Mouse (Mus musculus): ENCODE data around the gene Nhp2.

The Nhp2 gene

GRCm38 (mm10) chr11:51635525-51636322 lies 16.2 kb downstream of the Nhp2 start, which contains the start of gene Rmnd5b:
Gene Rmnd5b (minus strand): TSS chr11:51635896.
- peak; percentile 92 for DNase-seq (ENCODE audit: low read depth, low spot score)

DNA sequence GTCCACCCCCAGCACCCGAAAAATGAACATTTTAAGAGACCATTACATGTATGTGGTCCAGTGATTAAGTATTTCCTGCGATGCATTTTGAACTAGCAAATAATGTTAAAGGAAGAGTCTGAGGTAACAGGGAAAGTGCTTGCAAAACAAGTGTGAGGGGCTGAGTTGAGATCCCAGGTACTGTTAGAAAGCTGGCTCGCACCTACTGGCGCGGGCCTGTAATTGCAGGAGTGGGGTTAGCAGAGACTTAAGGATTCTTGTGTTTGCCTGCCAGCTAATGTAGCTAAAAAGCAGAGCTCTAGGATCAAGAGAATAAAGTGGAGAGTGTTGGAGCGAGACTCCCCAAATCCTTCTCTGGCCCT lies 16.8 kb downstream of the Nhp2 start:
- DNase-seq (ENCODE audit: low read depth, low spot score) = peak; percentile 89

- DNase-seq (ENCODE audit: low read depth, low spot score) = peak; percentile 89
These were observed 18.5 kb downstream of the Nhp2 start for GRCm38 (mm10) chr11:51637971-51638414.

- no peak for DNase-seq (ENCODE audit: low read depth, low spot score)
These were observed 19.0 kb downstream of the Nhp2 start for GRCm38 (mm10) chr11:51638497-51638896.

- DNase-seq (ENCODE audit: low read depth, low spot score) = no peak
These were observed 21.2 kb downstream of the Nhp2 start for GRCm38 (mm10) chr11:51640748-51641147.

DNA sequence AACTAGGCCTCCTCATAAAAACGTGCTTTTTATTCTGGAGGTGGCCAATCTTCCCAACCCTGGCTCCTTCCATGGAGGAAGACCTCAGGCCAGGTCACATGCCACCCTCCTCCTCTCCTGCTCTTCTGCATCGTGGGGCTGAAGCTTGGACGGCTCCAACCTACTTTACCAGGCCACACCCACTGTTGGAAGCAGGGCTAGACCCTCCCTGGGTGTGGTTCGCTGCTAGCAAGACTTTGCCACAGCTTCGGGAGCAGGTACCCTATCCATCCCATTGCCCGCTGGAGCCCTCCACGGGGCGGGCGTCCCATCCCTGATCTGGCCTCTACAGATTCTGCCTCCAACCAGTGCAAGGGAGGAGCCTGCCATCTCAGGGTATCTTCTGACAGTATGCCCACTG lies 23.7 kb downstream of the Nhp2 start:
- DNase-seq (ENCODE audit: low read depth, low spot score) = no peak

DNA sequence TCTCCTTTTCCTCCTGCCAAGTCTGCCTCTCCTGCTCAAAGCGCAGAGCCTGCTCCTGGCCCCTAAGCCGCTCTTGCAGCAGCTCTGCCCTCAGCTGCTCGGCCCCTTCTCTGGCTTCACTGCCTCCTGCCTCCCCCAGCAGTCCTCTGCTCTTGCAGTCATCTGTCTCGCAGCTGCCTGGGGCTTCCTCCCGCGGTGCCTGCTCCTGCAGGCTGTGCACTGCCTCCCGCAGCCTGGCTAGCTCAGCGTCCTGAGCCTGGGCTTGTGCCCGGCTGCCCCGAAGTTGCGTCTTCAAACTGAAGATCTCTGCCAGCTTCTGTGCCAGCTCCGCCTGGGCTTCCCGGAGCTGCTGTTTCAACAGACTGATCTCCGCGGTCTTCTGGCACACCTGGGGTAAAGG lies 24.2 kb downstream of the Nhp2 start:
- DNase-seq (ENCODE audit: low read depth, low spot score) = peak; percentile 90

GRCm38 (mm10) chr11:51644217-51644616 lies 24.7 kb downstream of the Nhp2 start:
- peak; percentile 97 for DNase-seq (ENCODE audit: low read depth, low spot score)

- no peak for DNase-seq (ENCODE audit: low read depth, low spot score)
These were observed 25.8 kb downstream of the Nhp2 start for GRCm38 (mm10) chr11:51645293-51645692.

DNA sequence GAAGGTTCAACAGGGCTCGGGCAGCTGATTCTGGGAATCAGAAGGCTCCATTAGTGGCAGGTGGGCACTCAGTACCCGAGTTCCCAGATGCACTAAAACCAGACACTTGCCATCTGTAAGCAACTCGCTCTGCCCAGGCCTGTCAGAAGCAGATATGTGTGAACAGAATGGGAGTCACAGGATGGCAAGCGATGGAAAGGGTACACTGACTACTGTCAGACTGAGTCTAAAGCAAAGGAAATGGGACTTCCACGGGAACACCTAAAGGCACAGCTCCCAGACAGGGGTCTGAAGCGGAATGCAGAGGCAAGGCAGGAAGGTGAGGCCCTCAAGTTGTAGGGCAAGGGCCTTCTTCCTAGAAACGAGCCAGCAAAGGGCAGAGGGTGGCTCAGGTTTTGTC lies 26.7 kb downstream of the Nhp2 start:
- no peak for DNase-seq (ENCODE audit: low read depth, low spot score)

DNA sequence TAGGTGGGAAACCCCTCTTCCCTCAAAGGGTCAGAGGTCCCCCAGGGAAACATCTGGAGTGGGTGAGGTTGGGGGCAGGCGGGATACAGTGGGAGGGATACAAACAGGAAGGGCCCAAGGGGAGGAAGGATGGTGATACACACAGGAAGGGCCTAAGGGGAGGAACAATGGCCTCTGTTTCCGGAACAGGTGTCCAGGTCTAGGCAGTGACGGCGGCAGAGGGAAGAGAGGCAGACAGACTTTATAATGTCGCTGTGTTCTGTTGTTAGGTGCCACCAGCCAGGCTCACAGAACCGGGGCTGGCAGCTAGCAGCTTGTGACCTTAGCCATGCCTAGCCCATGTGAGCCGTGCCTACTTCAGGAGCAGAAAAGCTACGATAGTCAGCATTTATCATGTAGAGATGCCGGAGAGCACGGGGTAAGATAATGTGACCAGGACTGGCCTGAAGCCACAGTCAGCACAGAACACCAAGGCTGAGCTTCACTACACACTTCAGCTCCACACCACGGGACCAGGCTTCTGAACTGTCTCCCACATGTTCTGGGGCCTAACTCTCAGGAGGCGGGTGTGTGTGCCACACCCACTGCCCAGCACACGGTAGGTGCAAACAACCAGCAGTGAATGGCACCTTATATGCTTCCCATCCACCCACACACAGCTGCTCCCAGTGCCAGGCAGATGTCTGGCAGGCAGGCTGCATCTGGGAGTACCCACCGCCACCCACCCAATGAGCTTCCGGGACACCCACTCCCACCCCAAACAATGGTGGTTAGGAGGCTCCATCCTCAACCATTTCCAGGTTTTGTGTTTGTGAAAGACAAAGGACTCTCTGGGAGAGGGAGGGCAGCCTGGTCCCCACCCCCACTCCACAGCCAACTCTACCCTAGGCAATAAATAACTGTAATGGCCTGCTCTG lies 27.5 kb downstream of the Nhp2 start:
- no peak for DNase-seq (ENCODE audit: low read depth, low spot score)

DNA sequence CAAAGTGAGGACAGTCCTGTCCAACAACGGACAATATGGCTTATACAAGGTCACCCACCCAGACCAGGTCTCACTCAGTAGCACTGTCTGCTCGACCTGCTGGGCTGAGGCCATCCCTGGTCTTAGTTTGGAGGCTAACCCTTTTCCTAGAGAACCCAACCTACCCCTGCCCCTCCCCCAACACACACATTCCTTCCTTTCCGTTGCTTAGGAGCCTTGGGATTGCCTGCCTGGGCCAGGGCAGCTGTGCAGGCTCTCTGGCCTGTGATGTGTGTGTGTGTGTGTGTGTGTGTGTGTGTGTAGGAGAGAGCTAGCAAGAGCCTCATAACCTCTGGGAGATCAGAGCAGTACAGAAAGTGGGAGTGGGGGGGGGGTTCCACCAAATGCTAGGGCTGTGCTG lies 29.0 kb downstream of the Nhp2 start:
- no peak for DNase-seq (ENCODE audit: low read depth, low spot score)

GRCm38 (mm10) chr11:51649111-51649888 lies 29.8 kb downstream of the Nhp2 start:
- DNase-seq (ENCODE audit: low read depth, low spot score) = no peak

DNA sequence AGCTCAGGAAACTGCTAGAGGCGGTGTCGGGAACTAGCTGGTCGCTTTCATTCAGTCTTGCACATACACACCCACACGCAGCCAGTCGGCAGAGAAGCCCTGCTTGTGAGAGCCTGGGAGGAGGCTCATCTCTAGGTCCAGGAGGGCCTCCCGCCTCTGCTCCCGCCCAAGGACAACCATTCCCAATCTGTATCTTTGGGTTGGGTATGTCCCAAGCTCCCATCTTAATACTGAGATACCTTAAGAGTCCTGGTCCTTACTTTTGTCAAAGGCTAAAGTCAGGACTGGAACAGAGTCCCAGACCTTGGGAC lies 30.3 kb downstream of the Nhp2 start:
- peak; percentile 50 for DNase-seq (ENCODE audit: low read depth, low spot score)

DNA sequence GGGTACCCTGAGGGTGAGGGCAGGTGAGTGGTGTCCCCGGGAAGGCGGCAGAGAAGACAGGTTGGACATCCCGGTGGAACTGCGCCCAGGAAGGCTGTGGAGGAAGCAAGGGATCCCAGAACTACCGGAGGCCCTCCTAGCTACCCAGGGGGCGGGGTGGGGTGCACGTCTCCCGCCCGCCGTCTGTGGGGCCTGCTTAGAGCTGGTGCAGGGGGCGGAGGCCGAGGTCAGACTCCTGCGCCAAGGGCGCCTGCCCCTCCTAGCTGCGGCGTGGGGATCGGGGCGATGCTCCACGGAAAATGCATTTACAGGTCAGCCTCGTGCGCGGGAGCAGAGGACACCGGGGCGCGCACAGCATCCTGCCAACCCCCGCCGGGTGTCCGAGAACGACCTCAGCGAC lies 30.7 kb downstream of the Nhp2 start:
- DNase-seq (ENCODE audit: low read depth, low spot score) = no peak

GRCm38 (mm10) chr11:51650691-51651515 lies 31.4 kb downstream of the Nhp2 start, which contains the start of the genes N4bp3 and D930048N14Rik:
Gene N4bp3 (minus strand): TSS chr11:51650842.
Gene D930048N14Rik (plus strand): TSS chr11:51650954.
- peak; percentile 84 for DNase-seq (ENCODE audit: low read depth, low spot score)

DNA sequence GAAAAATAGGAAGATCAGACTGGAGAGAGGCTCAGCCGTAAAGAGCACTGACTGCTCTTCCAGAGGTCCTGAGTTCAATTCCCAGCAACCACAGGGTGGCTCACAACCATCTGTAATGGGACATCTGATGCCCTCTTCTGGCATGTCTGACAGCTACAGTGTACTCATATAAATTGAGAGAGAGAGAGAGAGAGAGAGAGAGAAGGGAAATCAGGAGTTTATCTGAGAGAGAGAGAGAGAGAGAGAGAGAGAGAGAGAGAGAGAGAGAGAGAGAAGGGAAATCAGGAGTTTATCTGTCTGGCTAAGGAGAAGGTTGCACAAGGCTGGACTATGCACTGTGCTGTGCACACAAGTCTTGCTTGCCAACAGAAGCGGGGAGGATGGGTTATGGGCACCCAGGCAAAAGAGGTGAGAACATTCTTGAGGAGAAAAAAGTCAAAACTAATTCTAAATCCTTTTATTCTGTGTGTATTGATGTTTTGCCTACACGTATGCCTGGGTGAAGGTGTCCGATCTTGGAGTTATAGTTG lies 33.4 kb downstream of the Nhp2 start:
- DNase-seq (ENCODE audit: low read depth, low spot score) = no peak

DNA sequence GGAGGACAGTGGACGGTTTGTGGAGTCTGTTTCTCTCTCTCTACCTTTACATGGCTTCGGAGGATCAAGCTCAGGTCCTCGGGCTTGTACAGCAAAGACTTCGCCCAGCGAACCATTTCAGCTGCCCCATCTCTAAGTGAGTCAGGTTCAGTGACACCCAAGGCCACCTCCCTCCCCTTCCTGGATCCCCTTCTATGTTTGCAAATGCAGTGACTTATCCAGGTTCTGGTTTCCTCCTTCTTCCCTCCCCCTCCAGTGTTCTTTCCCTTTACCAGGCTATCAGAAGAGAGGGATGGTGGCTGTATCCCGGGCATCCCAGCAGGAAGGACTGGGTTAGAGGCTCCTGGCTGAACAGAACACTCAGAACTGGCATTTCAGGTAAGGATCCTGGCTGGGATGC lies 34.2 kb downstream of the Nhp2 start:
- DNase-seq (ENCODE audit: low read depth, low spot score) = no peak

DNA sequence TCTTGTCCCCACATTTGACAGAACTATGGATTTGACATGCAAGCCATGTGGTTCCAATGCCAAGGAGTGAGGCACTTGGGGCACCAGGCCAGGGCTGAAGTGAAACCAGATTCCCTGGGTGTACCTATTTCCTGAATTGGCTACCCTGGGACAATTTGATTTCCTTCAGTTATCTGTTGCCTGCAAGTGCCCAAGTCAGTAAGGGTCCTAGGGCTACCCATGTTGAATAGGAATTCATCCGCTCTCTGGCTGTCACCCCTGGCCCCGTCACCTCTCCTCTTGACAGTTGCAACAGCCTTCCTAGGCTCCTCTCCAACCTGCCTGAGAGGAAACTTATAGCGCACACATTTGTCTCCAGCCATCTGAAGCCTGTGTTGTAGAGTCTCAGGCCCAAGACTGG lies 35.4 kb downstream of the Nhp2 start:
- DNase-seq (ENCODE audit: low read depth, low spot score) = no peak

DNA sequence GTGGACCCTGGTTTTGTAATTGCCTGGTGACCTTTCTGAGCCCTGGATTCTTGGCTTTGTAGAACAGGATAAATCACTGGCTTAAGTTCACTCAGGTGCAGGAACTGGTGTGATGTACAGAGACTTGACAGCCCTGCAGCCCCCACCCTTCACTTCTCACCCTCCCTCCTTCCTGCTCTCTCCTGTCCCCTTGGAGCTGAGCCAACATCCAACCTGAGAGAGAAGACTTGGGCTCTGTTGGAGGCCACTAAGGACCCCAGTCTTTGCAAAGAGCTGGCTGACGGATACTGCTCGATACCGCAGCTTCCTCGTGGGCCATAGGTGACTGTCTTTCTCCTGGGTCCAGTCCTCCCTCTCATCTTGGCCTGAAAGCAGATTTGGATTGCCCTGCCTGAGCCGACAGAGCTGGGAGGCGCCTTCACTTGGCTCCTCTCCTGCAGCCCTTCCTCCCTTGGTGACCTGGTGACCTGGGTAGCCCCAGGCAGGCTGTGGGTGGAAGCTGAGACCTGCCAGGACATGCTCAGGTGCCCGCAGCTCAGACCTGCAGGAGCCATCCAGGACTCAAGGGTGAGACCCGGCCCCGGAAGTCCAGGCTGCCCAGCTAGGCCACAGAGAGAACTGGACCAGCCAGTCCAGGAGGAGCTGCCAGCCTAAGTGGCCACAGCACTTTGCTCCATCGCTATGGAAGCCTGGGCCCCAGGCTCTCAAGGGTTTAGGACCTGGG lies 37.4 kb downstream of the Nhp2 start:
- DNase-seq (ENCODE audit: low read depth, low spot score) = no peak

Data from A20 (cell line).